In the genomic region with DNA sequence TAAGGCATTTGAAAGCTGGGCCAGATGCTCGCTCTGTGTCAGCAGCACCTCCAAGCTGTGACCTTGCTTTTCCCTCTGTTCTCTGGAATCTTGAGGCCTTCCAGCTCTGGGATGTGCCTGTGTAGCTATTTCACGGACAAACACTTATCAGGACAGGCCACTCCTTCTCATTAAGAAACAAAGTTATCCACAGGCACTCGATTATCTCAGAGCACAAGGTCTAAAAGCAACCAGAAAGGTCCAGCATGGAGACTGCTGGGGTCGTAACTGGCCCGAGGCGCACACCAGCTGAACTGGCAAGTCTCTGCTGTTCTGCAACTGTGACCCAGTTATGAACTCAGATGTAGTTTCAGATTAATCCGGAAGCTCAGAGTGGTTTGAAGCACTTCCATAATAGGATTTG, we compare ENCODE assay signal across 8 mouse cellular contexts.
DNase-seq lines count a peak whose midpoint lies in the region; ATAC-seq lines count a peak whose summit lies in the region.

No protein-coding gene starts in this region.

- DNase-seq in gastrocnemius, adult 8-10 months (ENCODE audit: low spot score in 2 of 2), result peak; percentile 15 to 16
- no peak for DNase-seq in gastrocnemius, postnatal 25 days
- DNase-seq in kidney, adult 8-10 months, result peak; percentile 52 to 70
- peak; percentile 53 for DNase-seq in lung, postnatal 14 days
- no peak for DNase-seq in right cerebral cortex, postnatal 36 days (ENCODE audit: low spot score in 2 of 2)
- no peak for DNase-seq in cerebellum, adult 9-11 months
- DNase-seq in spleen, postnatal 10 days (ENCODE audit: low spot score in 2 of 2), result no peak

- ATAC-seq in common myeloid progenitor, adult 5-6 weeks (replicated peaks; ENCODE audit: low read depth, poor library complexity, severe bottlenecking), result 0 out of 2 replicates have a peak, but pooled peaks have one; percentile 10

Comparison
In these comparisons a context has a peak if more than half of its experiments do, and no peak if none do; other contexts are left out.
1. DNase-seq: peak in gastrocnemius, adult 8-10 months (2 of 2), kidney, adult 8-10 months (2 of 2) and lung, postnatal 14 days (single experiment); none in gastrocnemius, postnatal 25 days (single experiment), right cerebral cortex, postnatal 36 days (0 of 2), cerebellum, adult 9-11 months (single experiment) and spleen, postnatal 10 days (0 of 2).